Mouse (Mus musculus) WW6 (cell line): ENCODE measurements around the gene Foxc1.

Source experiments
- DNase-seq: peaks from one replicate; pipeline ENCODE4 v3.0.0-alpha.2; 2013; ENCODE audit warnings: low read depth, low spot score

Foxc1 gene

DNA sequence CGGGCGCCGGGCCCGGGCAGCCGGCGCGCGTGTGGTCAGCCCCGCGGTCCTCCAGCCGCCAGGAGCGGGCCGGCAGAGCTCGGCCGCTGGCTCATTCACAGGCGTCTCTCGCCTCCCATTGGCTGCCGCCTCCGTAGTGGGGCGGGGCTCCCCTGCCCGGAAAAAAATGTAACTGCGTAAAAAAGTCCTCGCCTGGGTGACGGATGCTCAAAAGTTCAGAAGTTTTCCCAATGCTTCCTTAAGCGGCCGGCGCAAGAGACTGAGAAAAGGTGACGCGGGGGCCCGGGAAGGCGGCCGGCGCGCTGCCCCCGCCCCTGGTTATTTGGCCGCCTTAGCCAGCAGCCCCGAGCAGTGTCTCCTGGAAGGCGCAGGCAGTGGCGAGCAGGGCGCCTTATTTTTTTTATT, at the start of gene Foxc1:
Gene Foxc1, plus strand, starts transcription at position 206 of the 405 bp plus-strand sequence.
- no peak for DNase-seq

DNA sequence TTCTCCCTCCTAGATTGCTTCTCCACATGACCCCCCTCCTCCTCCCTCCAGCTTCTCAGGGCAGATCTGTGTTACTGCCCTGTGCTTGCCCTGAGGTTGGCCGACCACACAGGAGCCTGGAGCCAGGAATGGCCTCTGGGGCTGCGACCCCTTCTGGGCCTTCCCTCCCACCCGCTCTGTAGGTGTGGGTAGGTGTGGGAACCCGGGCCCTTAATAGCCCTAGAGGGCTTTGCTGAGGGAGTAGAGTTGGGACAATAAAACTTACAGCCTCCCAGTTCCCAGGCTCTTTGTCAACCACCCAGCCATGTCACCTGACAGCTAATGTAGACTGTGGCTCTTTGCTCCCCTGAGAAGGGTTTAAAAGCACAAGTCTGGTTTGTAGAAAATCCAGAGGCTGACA, 46.0 kb upstream of the Foxc1 start:
- no peak for DNase-seq

DNA sequence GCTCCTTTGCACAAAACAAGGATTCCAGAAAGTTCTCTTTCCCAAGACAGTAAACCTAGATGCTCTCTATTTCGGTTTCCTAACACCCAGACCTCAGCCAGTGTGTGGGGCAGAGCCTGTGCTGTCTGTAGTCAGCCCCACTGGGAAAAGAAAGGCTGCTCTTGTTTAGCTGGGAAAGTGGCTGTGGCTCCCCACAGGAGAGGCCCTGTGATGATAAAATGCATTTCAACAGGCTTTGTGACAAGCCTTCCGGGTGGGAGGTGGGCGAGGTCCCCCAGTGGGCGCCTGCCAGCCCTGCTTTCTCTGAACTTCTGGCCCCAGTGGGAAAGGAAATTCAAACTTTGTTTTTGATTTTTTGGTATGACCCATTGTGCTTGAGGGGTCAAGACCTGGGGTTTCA, 45.4 kb upstream of the Foxc1 start:
- DNase-seq = no peak

DNA sequence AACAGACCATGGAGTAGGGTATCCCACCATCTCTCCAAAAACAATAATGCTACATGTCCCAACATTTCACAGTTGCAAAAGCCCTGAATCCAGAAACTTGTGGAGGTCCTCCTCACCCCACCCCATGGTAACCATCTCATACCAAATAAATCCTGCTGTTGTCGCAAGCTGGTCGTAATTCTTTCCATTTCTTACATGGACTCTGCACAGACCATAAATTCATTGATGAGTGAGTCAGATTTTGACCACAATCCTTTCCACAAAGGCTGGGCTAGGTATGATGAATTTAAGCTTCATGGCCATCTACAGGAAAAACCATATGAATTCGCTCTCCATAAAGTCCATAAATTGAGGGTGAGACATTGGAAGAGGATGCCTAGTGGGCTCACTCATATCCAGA, 42.0 kb upstream of the Foxc1 start:
- no peak for DNase-seq

DNA sequence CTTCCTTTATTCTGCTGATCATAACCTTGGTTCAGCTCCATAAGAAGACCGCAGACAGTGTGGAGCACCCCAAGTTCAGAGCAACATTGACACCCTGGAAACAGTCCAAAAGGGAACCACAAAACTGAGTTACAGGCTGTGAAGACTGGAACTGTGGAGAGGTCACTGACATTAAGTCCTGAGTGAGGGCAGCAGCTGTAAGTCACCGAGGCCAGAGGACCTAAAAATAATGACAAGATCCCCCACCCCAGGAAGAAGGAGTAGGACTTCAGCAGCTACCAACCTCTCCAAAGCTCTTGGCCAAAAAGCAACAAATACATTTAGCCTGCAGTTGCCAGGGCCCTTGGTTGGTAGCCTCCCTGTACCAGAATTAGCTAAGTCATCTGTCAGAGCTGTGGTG, 40.9 kb upstream of the Foxc1 start:
- DNase-seq = no peak

DNA sequence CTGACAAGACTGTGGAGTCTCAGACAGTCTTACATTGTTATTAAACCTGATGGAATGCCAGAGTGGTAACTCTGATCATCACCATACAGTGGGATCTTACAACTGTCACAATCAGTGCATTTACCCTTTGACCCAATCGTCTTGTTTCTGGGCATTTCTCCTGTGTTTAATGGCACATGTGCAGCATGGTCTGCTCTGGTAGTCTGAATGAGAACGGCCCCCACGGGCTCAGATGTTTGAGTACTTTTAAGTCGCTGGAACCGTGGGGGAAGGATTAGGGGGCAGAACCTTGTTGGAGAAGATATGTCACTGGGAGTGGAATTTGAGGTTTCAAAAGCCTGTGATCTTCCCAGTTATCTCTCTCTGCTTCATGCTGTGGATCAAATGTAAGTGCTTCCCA, 33.6 kb upstream of the Foxc1 start:
- DNase-seq = no peak

DNA sequence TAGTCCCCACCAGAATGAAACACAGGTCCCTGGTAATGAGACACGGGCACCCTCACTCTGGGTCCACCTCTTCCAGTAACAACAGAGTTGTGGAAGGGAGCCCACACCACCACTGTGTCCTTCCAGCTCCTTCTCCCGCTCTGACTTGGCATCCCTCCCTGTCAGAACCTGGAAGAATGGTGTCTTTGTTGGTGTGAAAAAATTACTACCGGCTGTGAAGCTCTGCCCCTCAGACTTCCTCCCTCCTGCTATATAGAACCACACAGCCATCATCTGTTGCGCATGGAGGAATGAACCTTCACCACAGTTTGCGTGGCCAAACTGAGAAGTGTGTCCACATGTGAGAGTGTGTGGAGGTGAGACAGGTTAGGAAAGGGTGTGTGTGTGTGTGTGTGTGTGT, 30.7 kb upstream of the Foxc1 start:
- DNase-seq = no peak

DNA sequence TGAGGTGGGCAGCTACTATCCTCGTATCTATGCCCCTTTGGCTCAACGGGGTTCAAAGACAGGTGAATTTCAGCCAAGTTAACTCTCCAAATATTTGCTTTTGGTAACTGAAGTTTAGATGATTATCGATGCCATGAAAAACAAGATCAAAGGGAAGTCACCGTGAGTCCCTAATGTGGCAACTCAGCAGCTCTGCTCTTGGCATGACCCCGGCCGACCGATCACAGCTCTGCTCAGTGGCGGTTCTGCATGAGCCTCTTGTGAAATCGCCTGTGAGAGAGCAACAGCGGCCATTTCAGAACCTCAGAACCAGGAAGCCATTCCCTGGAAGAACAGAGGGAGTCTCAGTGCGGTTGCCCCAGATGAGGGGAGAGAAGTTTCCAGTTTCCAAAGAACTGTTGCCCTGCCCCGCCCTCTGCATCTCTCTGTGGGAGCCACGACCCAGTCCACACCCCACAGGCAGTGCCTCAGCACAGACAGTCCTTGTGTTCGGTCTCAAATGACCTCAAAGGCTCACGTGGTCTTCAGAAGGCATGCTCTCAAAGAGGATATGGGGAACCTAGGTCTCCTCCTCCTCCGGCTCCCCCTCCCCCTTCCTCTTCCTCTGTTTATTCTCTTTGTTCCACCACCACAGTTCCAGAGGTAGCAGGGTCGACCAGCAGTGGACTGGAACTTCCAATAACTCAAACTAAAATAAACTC, 27.0 kb upstream of the Foxc1 start:
- DNase-seq = no peak

DNA sequence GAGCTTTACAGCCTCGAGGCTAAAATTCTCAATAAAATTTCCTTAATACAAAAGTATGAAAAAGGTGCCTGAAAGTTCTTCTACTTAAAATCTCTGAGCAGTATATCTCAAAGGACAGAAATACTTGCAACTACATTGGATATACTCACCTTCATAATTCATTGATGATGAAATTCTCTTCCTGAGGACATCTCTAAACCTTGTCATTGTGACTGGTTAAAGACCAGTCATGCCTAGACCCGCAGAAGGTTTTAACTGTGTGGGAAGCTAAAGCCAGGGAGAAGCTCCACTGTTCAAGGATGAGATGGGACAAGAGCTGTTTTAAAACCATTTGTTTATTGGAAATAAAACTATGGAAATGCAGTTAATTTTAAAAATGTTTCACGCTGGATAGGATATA, 26.1 kb upstream of the Foxc1 start:
- no peak for DNase-seq

DNA sequence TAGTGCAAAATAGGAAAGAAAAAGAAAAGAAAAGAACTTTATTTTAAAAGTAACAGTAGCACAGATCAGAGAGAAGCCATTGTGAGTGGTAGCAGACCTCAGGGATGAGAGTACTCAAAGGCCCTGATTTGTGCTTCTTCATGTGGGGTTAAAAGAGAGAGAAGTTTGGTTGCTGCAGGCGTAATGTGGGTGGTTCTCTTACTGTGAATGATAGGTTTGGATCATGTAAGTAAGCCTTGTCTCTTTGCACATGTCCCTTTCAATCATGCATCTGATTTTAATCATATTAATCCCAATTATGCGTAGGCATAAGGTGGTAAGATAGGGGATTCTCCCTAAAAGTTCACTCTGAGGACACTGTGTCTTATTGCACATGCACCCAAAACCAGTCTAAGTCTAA, 24.4 kb upstream of the Foxc1 start:
- no peak for DNase-seq

DNA sequence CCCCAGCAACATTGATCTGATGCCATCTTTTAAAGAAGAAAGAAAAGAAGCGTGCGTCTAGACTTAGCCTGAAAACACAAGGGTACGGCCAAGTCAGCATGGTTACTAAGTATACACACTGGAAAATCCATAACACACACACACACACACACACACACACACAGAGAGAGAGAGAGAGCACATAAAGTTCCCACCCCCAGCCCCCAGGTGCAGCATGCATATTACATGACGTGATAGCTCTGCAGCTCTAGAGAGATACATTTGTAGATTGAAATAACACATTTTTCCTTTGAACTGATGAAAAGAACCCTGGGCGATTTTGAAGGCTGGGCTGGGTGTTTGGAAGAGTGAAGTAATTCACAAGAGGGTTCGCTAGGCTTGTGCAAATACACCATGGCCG, 21.7 kb upstream of the Foxc1 start:
- DNase-seq = no peak

DNA sequence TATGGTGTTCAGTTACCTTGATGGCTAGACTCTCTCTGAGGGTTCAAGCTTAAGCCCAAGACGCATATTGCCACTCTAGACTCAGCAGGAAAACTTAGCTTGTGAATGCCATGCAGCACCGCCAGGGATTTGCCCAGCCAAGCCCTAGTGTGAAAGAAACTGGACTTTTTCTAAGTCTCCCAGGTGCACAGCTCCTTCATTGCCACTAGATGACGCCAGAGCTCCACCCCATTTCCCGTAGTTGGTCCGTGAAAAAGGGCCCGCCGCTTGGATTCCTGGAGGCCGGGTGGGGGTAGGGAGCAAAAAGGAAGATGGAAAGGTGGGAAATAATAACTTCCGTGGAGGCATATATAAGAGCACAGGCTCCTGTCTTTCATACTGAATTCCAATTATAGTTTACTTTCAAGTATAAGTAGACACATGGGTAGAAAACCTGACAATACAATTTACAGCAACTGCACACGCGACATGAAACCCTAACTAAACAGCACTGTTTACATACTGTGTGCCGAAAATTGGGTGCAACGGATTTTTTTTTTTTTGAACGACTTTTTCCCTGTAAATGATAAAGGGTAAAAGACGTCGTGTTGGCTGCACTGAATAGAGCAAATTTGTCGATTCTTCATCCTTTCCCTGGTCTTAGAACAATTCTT, 13.8 kb upstream of the Foxc1 start:
- DNase-seq = no peak

DNA sequence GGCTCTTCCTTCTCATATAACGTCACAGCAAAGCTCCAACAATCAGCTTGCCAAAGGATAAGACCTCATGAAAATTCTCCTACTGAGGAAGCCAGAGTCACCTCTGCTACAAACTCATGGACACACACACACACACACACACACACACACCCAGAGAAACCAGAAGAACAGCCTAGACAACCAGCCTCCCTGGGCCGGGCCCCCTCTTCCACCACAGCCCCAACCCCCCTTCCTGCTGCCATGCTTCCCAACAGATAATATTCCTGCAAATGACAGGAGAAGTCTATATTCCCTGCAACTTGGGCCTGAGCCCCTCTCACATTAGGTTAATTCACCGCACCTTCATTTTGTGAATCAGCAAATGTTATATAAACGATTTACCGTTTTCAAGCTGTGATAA, 13.3 kb upstream of the Foxc1 start:
- no peak for DNase-seq

DNA sequence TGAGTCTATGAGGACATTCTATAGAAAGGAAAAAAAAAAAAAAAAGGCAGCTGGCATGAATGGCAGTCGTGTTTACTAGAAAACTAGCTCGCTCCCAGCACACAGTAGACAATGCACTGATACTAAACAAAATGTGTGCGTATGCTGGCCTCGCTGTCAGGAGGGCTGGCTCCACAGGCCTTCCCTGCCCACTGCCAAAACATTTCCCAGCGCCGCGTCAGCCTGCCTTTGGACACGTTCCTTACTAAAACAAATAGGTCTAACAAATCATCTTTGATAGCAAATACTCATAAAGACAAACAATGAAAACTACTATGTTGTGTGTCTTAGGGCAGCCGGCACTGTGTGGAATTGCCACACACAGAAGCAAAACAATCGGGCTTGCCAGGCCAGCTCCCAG, 9.1 kb upstream of the Foxc1 start:
- DNase-seq = no peak

DNA sequence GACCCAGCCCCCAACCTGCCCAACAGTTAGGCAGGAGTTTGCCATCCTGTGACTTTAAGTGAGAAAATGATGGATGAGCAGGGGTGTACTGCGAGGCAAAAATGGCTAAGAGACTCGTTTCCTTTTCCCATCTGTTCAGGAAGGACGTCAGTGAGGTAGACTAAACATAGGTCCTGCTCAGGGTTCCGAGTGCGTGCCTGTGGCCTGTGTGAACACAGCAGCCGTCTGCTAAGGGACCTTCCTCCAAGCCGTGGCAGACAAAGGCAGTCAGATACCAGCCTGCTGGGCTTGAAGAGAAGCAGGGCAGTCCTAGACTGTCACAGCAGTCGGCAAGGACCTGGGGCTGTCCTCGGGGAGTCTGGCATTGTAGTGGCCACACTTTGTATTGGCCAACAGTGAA, 8.4 kb upstream of the Foxc1 start:
- DNase-seq = no peak

DNA sequence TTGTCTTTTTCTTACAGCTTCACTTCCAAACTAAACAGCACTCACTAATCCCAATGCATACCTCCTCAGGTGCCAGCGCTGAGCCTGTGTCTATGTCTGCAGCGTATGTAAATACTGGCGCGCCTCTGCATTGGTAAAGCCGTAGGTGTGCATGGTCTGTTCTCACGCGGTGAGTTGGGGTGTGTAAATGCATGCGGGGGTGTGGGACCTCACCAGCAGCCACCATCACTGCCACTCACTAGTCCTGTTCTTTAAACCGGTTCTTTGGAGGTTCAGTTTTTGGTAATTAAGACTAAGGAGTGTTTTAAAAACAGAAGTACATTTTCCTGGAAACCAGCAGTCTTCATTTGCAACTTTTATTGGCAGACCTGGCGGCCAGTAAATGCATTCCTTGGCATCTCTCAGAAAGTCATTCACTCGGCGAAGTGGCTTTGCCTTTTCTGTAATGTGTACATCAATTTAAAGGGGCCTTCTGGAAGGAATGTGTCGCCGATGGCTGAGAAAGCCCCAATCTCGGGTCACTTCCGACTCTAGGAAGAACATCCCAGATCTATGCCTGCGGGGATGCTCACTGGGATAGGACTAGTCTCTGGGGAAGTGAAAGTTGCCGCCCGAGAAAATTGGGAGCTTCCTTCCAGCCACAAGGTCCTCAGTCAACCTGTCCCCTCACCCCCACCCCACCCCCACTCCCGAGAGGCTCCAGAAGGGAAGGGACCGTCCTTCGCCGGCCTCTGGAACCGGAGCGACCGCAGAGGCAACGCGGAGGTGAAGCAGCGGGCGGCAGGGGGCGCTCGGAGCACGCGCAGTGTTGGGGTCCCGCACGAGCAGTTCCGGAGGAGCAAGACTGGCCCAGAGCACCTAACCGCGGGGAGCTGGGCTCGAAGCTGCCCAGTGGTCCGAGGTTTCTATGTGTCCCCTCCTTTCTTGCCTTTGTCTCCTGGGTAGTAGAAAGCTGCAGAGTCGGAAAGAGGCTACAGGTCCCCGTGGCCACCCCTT, 5.6 kb upstream of the Foxc1 start:
- no peak for DNase-seq

DNA sequence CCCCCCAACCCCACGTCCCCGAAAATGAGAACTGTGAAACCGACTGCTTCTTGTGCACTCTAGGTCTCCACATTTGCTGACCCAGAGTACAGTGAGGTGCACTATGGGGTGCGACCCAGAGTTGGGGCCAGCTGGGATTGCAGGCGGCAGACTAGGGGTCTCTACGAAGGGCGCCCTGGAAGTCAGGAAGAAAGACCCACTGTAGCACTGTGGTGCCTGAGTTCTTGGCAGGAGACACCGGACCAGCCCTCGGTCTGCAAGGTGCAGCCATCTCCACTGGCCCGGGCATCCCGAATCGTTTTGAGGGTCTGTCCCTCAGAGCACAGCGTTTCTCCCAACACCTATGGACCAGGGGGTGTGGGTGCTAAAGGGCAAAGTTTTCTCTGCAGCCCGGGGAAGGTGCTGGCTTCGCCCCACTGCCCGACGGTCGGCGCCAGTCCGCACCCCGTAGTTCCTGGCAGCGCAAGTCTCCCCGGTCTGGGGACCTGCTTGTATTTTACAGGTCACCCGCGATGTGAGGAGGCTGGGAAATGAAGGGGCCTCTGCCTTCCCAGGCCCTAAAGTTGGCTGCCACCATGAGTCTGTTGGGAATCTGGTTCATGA, 4.6 kb upstream of the Foxc1 start:
- DNase-seq = no peak

DNA sequence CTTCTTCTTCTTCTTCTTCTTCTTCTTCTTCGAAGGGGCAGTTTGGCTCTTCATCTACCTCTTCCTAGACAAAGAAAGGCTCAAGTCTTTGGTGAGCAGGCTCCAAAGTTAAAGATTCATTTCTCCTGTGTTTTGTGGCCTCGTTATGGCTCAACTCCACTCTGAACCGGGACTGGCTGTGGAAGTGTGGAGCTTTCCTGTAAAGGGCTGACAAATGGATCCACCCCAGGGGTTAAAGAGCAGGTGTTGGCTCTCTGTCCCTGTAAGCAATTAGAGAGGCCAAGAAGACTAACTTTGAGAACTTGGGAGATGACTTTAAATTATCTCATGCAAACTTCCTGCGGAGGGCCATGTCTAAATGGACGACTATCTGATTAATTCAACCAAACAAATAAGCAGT, 4.0 kb upstream of the Foxc1 start:
- DNase-seq = no peak

DNA sequence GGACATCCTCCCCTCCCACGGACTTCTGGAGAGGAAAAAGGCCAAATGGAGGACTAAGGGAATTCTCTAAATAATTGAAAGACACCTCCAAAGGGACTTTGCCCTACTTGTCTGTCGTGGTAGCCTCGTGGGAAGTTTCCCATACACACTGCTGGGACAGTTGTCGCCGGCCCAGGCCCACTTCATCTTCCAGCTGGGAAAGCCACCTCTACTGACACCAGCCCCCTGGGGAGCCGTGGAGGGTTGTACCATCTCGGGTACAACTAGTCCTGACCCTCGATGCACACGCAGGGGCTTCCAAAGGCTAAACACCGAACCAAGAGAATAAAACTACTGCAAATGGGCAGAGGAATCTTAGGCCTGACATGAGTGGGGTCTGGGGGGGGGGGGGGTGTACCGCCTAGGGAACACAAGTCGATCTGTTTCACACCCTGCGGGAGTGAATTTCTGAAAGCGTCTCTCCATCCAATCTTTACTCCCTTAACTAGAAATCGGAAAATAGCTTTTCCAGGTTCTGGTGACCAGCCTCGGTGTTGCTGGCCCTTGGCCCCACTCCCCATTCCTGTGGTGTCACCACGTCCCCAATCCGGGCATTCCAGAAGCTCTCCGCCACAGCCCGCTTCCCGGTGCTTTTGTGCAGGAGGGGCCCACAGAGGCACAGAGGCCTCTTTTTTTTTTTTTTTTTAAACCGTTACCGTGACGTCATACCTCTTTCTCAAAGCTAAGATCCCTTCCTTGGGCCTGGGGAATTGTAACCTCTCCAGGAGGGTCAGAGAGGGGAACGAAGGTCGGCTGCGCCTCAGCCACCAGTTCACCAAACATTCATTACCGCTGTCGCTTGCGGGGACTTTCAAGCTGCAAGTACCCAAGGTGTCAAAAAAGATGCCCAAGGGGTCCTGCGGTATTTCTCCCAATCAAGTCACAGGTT, 3.0 kb upstream of the Foxc1 start:
- DNase-seq = no peak

DNA sequence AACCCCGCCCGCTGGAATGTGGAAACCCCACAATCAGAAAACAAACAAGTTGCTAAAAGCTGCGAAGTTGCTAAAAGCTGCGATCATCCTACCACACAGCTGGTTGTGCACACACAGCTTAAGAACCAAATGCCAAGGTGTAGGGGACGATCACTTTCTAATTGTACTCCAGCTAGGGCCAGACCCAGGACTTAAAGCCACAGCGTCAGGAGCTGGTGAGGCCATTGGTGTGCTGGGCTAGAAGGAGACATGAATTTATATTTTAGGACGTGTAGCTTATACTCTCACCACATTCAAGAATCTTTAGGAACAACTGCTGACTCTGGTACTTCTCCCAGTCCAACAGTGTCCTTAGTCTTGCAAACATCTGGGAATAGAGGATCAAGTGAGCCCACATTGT, 1.9 kb upstream of the Foxc1 start:
- DNase-seq = no peak

DNA sequence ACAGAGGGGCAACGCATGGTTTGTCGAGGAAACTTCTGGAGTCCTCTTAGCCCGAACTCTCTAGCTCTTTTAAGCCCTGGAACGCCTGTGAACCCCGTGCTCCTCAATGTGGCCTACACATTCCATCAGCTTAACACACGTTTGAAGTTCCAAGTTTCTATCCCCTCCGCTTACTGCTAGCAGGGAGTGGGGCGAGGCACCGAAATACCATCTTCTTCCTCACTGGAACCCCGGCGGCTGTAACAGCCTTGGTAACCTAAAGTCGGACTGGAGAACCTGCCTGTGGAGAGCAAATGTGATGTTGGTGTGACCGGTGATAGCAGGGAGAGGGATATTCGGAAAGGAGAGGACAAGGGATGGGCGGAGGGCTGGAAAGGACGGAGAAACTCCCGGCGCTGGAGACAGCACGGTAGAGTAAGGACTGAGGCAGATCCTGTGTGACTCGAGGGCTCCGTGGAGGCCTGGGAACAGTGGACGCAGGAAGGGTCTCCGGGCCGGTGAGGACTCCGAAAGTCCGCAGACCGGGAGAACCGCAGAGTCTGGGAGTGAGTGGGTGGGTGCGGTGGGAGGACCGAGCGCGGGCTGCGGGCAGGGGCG, 504 bp upstream of the Foxc1 start:
- no peak for DNase-seq
